12 mouse cellular contexts compared by ENCODE assay signal in genomic region chr7:31055883-31056282, GRCm38 (mm10). TPM values are rescaled to one million over a fixed set of nuclear protein-coding genes. Genes with fewer than 3 reads are reported as not detected.
DNase-seq lines count a peak whose midpoint lies in the region; ATAC-seq and TF ChIP-seq lines count a peak whose summit lies in the region.
"Had no signal": no experiment of that assay in that cellular context is flagged by ENCODE, and none has a peak within 500 bp of the region (broad histone marks: within the 10 kb centered on the region; RNA-seq: fewer than 3 reads in every experiment).

No protein-coding gene starts in this region.

- peaks cover 44% of the 10 kb centered on the region for H3K4me1 ChIP-seq in stomach, embryonic 14.5 days (ENCODE audit: control insufficient read depth, insufficient read depth, low read length)
- peaks cover 3% of the 10 kb centered on the region for H3K4me1 ChIP-seq in stomach, postnatal 0 days (replicated peaks; ENCODE audit: control insufficient read depth, insufficient read depth)
- peaks cover 42% of the 10 kb centered on the region for H3K4me1 ChIP-seq in limb, embryonic 14.5 days (ENCODE audit: control insufficient read depth, insufficient read depth, low read length)

- peak; percentile 91 for DNase-seq in heart, adult 11 months
- no peak for DNase-seq in heart, postnatal 4 days
- DNase-seq in stomach, postnatal 0 days (ENCODE audit: low spot score), result no peak
- no peak for DNase-seq in limb, embryonic 14.5 days (ENCODE audit: low spot score)
- no peak for DNase-seq in frontal cortex, adult 2 months (ENCODE audit: extremely low spot score in 1 of 2, low spot score in 1 of 2)
- no peak for DNase-seq in frontal cortex, postnatal 14 days (ENCODE audit: low spot score in 2 of 2)
- no peak for DNase-seq in cerebellum, adult 11 months

- H3K4me2 ChIP-seq in stomach, embryonic 14.5 days (replicated peaks; ENCODE audit: low read depth, low read length), result peak overlapping the region; percentile 35; the same call in 1 of the 2 replicates
- no peak overlapping the region for H3K4me2 ChIP-seq in stomach, postnatal 0 days (replicated peaks; ENCODE audit: low read depth)
- peak overlapping the region; percentile 47 for H3K4me2 ChIP-seq in limb, embryonic 14.5 days (replicated peaks; ENCODE audit: low read depth, low read length, severe bottlenecking)

- H3K9me3 ChIP-seq in stomach, embryonic 14.5 days (ENCODE audit: control insufficient read depth, low read depth, low read length), result no peaks in the 10 kb centered on the region
- H3K9me3 ChIP-seq in stomach, postnatal 0 days (ENCODE audit: control insufficient read depth, low read length), result no peaks in the 10 kb centered on the region
- H3K9me3 ChIP-seq in limb, embryonic 14.5 days (ENCODE audit: control insufficient read depth, low read length), result no peaks in the 10 kb centered on the region
- H3K9me3 ChIP-seq: hindbrain, embryonic 15.5 days had no signal

- no peak for TF ChIP-seq CTCF in stomach, postnatal 0 days (IDR thresholded peaks at IDR 0.05; ENCODE audit: low read depth)

- no peak overlapping the region for H3K4me3 ChIP-seq in stomach, embryonic 14.5 days (ENCODE audit: low read depth, low read length)
- H3K4me3 ChIP-seq in stomach, postnatal 0 days (ENCODE audit: low read depth, low read length), result no peak overlapping the region
- H3K4me3 ChIP-seq in limb, embryonic 14.5 days (replicated peaks; ENCODE audit: low read length), result peak overlapping the region; percentile 34; the same call in 1 of the 2 replicates

- TF ChIP-seq POLR2A in limb, embryonic 14.5 days (IDR thresholded peaks at IDR 0.05; ENCODE audit: borderline replicate concordance, extremely low read depth, insufficient read depth, insufficient read length), result no peak

- 15% methylated on average over 3 of the region's 4 CpGs for WGBS in stomach, embryonic 14.5 days
- WGBS in stomach, postnatal 0 days, result 7% methylated on average over 3 of the region's 4 CpGs
- 15% methylated on average over 3 of the region's 4 CpGs for WGBS in limb, embryonic 14.5 days

- H3K27me3 ChIP-seq in stomach, embryonic 14.5 days (ENCODE audit: control insufficient read depth, insufficient read depth, low read length), result peaks cover 17% of the 10 kb centered on the region
- H3K27me3 ChIP-seq in stomach, postnatal 0 days (ENCODE audit: control insufficient read depth, insufficient read depth, low read length), result 0 out of 2 replicates have a peak, but pooled peaks cover 3% of the 10 kb centered on the region
- H3K27me3 ChIP-seq in limb, embryonic 14.5 days (ENCODE audit: control insufficient read depth, insufficient read depth, low read length), result peaks cover 29% of the 10 kb centered on the region

- no peak overlapping the region for H3K9ac ChIP-seq in stomach, embryonic 14.5 days (replicated peaks; ENCODE audit: low read depth, low read length)
- H3K9ac ChIP-seq in stomach, postnatal 0 days (ENCODE audit: low read length), result no peak overlapping the region
- H3K9ac ChIP-seq in limb, embryonic 14.5 days (ENCODE audit: low read depth, low read length, severe bottlenecking), result no peak overlapping the region
- H3K9ac ChIP-seq: forebrain, postnatal 0 days; hindbrain, embryonic 15.5 days had no signal

- ATAC-seq in stomach, embryonic 14.5 days (ENCODE audit: insufficient number of reproducible peaks, insufficient read depth, low FRiP score, low read depth), result no peak
- no peak for ATAC-seq in stomach, postnatal 0 days (ENCODE audit: low FRiP score, low TSS enrichment)
- no peak for ATAC-seq in limb, embryonic 14.5 days (ENCODE audit: low FRiP score, low read depth)

- H3K36me3 ChIP-seq in stomach, embryonic 14.5 days (ENCODE audit: control insufficient read depth, insufficient read depth, low read length), result no peaks in the 10 kb centered on the region
- H3K36me3 ChIP-seq in stomach, postnatal 0 days (ENCODE audit: control insufficient read depth, insufficient read depth, low read length), result no peaks in the 10 kb centered on the region
- no peaks in the 10 kb centered on the region for H3K36me3 ChIP-seq in limb, embryonic 14.5 days (ENCODE audit: control insufficient read depth, insufficient read depth, low read length)
- H3K36me3 ChIP-seq: hindbrain, embryonic 15.5 days had no signal

- no peak for TF ChIP-seq EP300 in stomach, postnatal 0 days (optimal IDR thresholded peaks at IDR 0.05)

- no peak overlapping the region; the same call in 1 of the 2 replicates for H3K27ac ChIP-seq in stomach, embryonic 14.5 days (ENCODE audit: low read length)
- no peak overlapping the region for H3K27ac ChIP-seq in stomach, postnatal 0 days (replicated peaks)
- 0 out of 2 replicates have a peak overlapping the region, but pooled peaks have one; percentile 20 for H3K27ac ChIP-seq in limb, embryonic 14.5 days (replicated peaks; ENCODE audit: low read depth, low read length)

RNA-seq across cellular contexts. Expression of gene Fxyd1, which starts 1.1 kb away (rescaled TPM):
- total RNA-seq in heart, postnatal 4 days (2021), result 100 to 1,000 TPM; 646 to 728 TPM
- 86.7 and 99.3 TPM in 2 replicates for polyA plus RNA-seq in stomach, embryonic 14.5 days (2014; fragmentation: Nextera tagmentation; extraction: Ambion mirVana)
- polyA plus RNA-seq in stomach, postnatal 0 days (2015; fragmentation: Nextera tagmentation; extraction: Ambion mirVana), result 177 and 187 TPM in 2 replicates
- polyA plus RNA-seq in limb, embryonic 14.5 days (2012; rRNA removed), result 92.6 and 103 TPM in 2 replicates
- 95.6 and 101 TPM in 2 replicates for polyA plus RNA-seq in limb, embryonic 14.5 days (2014; fragmentation: Nextera tagmentation; extraction: Ambion mirVana)
- 127 and 169 TPM in 2 replicates for polyA plus RNA-seq in frontal cortex, adult 2 months (2012; rRNA removed)
- total RNA-seq: CH12.LX had no signal

RNA-seq across cellular contexts. Expression of gene Lgi4, which starts 3.3 kb away (rescaled TPM):
- total RNA-seq in heart, postnatal 4 days (2021), result 1 to 10 TPM in 1 of 2 experiments, under 1 TPM in 1; 0.95 to 1.4 TPM
- 0.78 and 1.7 TPM in 2 replicates for polyA plus RNA-seq in stomach, embryonic 14.5 days (2014; fragmentation: Nextera tagmentation; extraction: Ambion mirVana)
- 0.46 and 0.87 TPM in 2 replicates for polyA plus RNA-seq in stomach, postnatal 0 days (2015; fragmentation: Nextera tagmentation; extraction: Ambion mirVana)
- polyA plus RNA-seq in limb, embryonic 14.5 days (2012; rRNA removed), result 2.0 and 2.8 TPM in 2 replicates
- 0.39 and 1.1 TPM in 2 replicates for polyA plus RNA-seq in limb, embryonic 14.5 days (2014; fragmentation: Nextera tagmentation; extraction: Ambion mirVana)
- polyA plus RNA-seq in frontal cortex, adult 2 months (2012; rRNA removed), result 28.1 and 31.7 TPM in 2 replicates
- total RNA-seq: CH12.LX had no signal

RNA-seq across cellular contexts. Expression of gene Fxyd7, which starts 4.6 kb away (rescaled TPM):
- 1 to 10 TPM in 1 of 2 experiments, under 1 TPM in 1; 0.98 to 2.4 TPM for total RNA-seq in heart, postnatal 4 days (2021)
- polyA plus RNA-seq in stomach, embryonic 14.5 days (2014; fragmentation: Nextera tagmentation; extraction: Ambion mirVana), result 35.7 and 42.2 TPM in 2 replicates
- 19.9 and 20.3 TPM in 2 replicates for polyA plus RNA-seq in stomach, postnatal 0 days (2015; fragmentation: Nextera tagmentation; extraction: Ambion mirVana)
- 14.9 and 19.3 TPM in 2 replicates for polyA plus RNA-seq in limb, embryonic 14.5 days (2012; rRNA removed)
- polyA plus RNA-seq in limb, embryonic 14.5 days (2014; fragmentation: Nextera tagmentation; extraction: Ambion mirVana), result 15.3 and 16.2 TPM in 2 replicates
- 188 and 275 TPM in 2 replicates for polyA plus RNA-seq in frontal cortex, adult 2 months (2012; rRNA removed)
- total RNA-seq: CH12.LX had no signal

RNA-seq across cellular contexts. Expression of gene Fxyd5, which starts 13.6 kb away (rescaled TPM):
- total RNA-seq in heart, postnatal 4 days (2021), result 10 to 100 TPM; 28.9 to 31.7 TPM
- 19.9 and 20.2 TPM in 2 replicates for polyA plus RNA-seq in stomach, embryonic 14.5 days (2014; fragmentation: Nextera tagmentation; extraction: Ambion mirVana)
- polyA plus RNA-seq in stomach, postnatal 0 days (2015; fragmentation: Nextera tagmentation; extraction: Ambion mirVana), result 13.3 and 16.0 TPM in 2 replicates
- polyA plus RNA-seq in limb, embryonic 14.5 days (2012; rRNA removed), result 17.4 and 20.5 TPM in 2 replicates
- polyA plus RNA-seq in limb, embryonic 14.5 days (2014; fragmentation: Nextera tagmentation; extraction: Ambion mirVana), result 28.8 and 31.3 TPM in 2 replicates
- polyA plus RNA-seq in frontal cortex, adult 2 months (2012; rRNA removed), result 37.6 and 40.5 TPM in 2 replicates

RNA-seq across cellular contexts. Expression of gene Fxyd3, which starts 20.6 kb away (rescaled TPM):
- 1 to 10 TPM; 2.0 to 3.5 TPM for total RNA-seq in heart, postnatal 4 days (2021)
- 458 and 479 TPM in 2 replicates for polyA plus RNA-seq in stomach, embryonic 14.5 days (2014; fragmentation: Nextera tagmentation; extraction: Ambion mirVana)
- polyA plus RNA-seq in stomach, postnatal 0 days (2015; fragmentation: Nextera tagmentation; extraction: Ambion mirVana), result 1,122 and 1,152 TPM in 2 replicates
- polyA plus RNA-seq in limb, embryonic 14.5 days (2012; rRNA removed), result 39.8 and 45.9 TPM in 2 replicates
- polyA plus RNA-seq in limb, embryonic 14.5 days (2014; fragmentation: Nextera tagmentation; extraction: Ambion mirVana), result 68.9 and 79.5 TPM in 2 replicates
- 1.8 and 2.6 TPM in 2 replicates for polyA plus RNA-seq in frontal cortex, adult 2 months (2012; rRNA removed)
- total RNA-seq: CH12.LX; forebrain, postnatal 0 days; left cerebral cortex, postnatal 10 days had no signal
- polyA plus RNA-seq: forebrain, postnatal 0 days had no signal
